Mouse (Mus musculus) hindbrain, embryonic 15.5 days (tissue): ENCODE results near the gene Ift20. TPM values are rescaled to one million over a fixed set of nuclear protein-coding genes. Genes with fewer than 3 reads are reported as not detected.

Experiments
- ATAC-seq: fragments of 200-750 bp; cut with Nextera tagmentation; 2 replicates; pipeline ENCODE4 v1.8.0; 2017; ENCODE audit warnings: low read depth, moderate number of reproducible peaks, moderate TSS enrichment; ENCODE audit not compliant: low FRiP score
- H3K27ac ChIP-seq: fragments of 300-500 bp; sonication (generic); replicated peaks from 2 replicates; pipeline ENCODE4 v1.5.1; 2015; ENCODE audit warnings: mild to moderate bottlenecking, inconsistent platforms
- H3K27me3 ChIP-seq: fragments of 300-500 bp; sonication (generic); 2 replicates; pipeline ENCODE4 v1.6.1; 2015; ENCODE audit warnings: control low read depth, inconsistent platforms
- H3K36me3 ChIP-seq: fragments of 300-500 bp; sonication (generic); 2 replicates; pipeline ENCODE4 v1.6.1; 2015; ENCODE audit warnings: control low read depth, inconsistent platforms
- H3K4me1 ChIP-seq: fragments of 300-500 bp; sonication (generic); replicated peaks from 2 replicates; pipeline ENCODE4 v1.6.1; 2015; ENCODE audit warnings: control low read depth, inconsistent platforms
- H3K4me2 ChIP-seq: fragments of 300-500 bp; sonication (generic); 2 replicates; pipeline ENCODE4 v1.6.1; 2015; ENCODE audit warnings: moderate library complexity, mild to moderate bottlenecking, inconsistent platforms
- H3K4me3 ChIP-seq: fragments of 300-500 bp; sonication (generic); 2 replicates; pipeline ENCODE4 v1.5.1; 2015; ENCODE audit warnings: mild to moderate bottlenecking, inconsistent platforms
- H3K9ac ChIP-seq: fragments of 300-500 bp; sonication (generic); 2 replicates; pipeline ENCODE4 v1.6.1; 2015; ENCODE audit warnings: inconsistent platforms
- H3K9me3 ChIP-seq: fragments of 300-500 bp; sonication (generic); 2 replicates; pipeline ENCODE4 v1.6.1; 2016; ENCODE audit warnings: control low read depth, inconsistent platforms
- WGBS: fragments of 180-500 bp; shearing (Covaris S2); methylation state at CpG from one replicate; pipeline ENCODE4 v1.1.7; 2015; 5-methylcytosine and 5-hydroxymethylcytosine counted together
- polyA plus RNA-seq: library from polyadenylated mRNA; unstranded; fragments of >200 nt; fragmentation: Nextera tagmentation; extraction: Ambion mirVana; gene quantifications from 2 replicates; pipeline ENCODE4 v1.2.1, GENCODE M21; 2015

Ift20 gene
- polyA plus RNA-seq, 1 experiment from 2014 or later: 121 TPM

GRCm38 (mm10) chr11:78502909-78503650 lies 33.1 kb upstream of the Ift20 start, which contains the start of gene Sebox:
TSS of gene Sebox (plus strand) at chr11:78503447.
- 71% methylated on average over 7 of the region's 7 CpGs for WGBS
- Histone ChIP-seq H3K27me3 (0 out of 2 replicates have a peak, but pooled peaks cover 8% of the 10 kb centered on the region), H3K4me3 (no peak within 1 kb of the TSS), H3K4me2 (no peak within 1 kb of the TSS), H3K4me1 (peaks cover 5% of the 10 kb centered on the region), H3K9me3 (no peaks in the 10 kb centered on the region), H3K27ac (no peak within 1 kb of the TSS), H3K36me3 (peaks cover 17% of the 10 kb centered on the region), H3K9ac (no peak within 1 kb of the TSS)
- ATAC-seq: no peak

- Histone ChIP-seq H3K4me2 (no peak overlapping the region), H3K4me1 (no peaks in the 10 kb centered on the region), H3K27ac (no peak overlapping the region), H3K4me3 (no peak overlapping the region), H3K9me3 (no peaks in the 10 kb centered on the region), H3K36me3 (peaks cover 20% of the 10 kb centered on the region), H3K9ac (no peak overlapping the region), H3K27me3 (0 out of 2 replicates have a peak, but pooled peaks cover 3% of the 10 kb centered on the region)
- WGBS: 91% methylated on average over 3 of the region's 3 CpGs
- no peak for ATAC-seq
Observed at GRCm38 (mm10) chr11:78505430-78505829, 30.7 kb upstream of the Ift20 start.

GRCm38 (mm10) chr11:78509148-78509547 lies 27.0 kb upstream of the Ift20 start:
- peaks cover 23% of the 10 kb centered on the region for H3K36me3 ChIP-seq

GRCm38 (mm10) chr11:78512025-78512957 lies 23.9 kb upstream of the Ift20 start, which contains the start of the genes Tmem199 and Poldip2:
TSS of gene Tmem199 (minus strand) at chr11:78512172.
TSS of gene Poldip2 (plus strand) at chr11:78512193.
- Histone ChIP-seq H3K4me3 (peak within 1 kb of the TSS; percentile 74), H3K9me3 (no peaks in the 10 kb centered on the region), H3K9ac (peak within 1 kb of the TSS; percentile 91), H3K36me3 (peaks cover 38% of the 10 kb centered on the region), H3K4me2 (peak within 1 kb of the TSS; percentile 82), H3K27me3 (no peaks in the 10 kb centered on the region), H3K27ac (peak within 1 kb of the TSS; percentile 84), H3K4me1 (peaks cover 22% of the 10 kb centered on the region)
- WGBS: under 1% methylated on average over 63 of the region's 67 CpGs
- peak; percentile 90 for ATAC-seq

More at GRCm38 (mm10) chr11:78509148-78509547, 27.0 kb upstream of the Ift20 start:
- WGBS: 82% methylated on average over 5 of the region's 5 CpGs
- no peak overlapping the region for H3K4me2 ChIP-seq
- H3K9me3 ChIP-seq: no peaks in the 10 kb centered on the region
- no peaks in the 10 kb centered on the region for H3K27me3 ChIP-seq
- H3K4me1 ChIP-seq: peaks cover 22% of the 10 kb centered on the region
- H3K4me3 ChIP-seq: no peak overlapping the region
- no peak for ATAC-seq
- no peak overlapping the region for H3K27ac ChIP-seq
- H3K9ac ChIP-seq: no peak overlapping the region

GRCm38 (mm10) chr11:78513106-78513790 lies 22.9 kb upstream of the Ift20 start:
- H3K4me2 ChIP-seq: peak overlapping the region; percentile 82
- H3K4me3 ChIP-seq: peak overlapping the region; percentile 74
- H3K27me3 ChIP-seq: no peaks in the 10 kb centered on the region
- no peaks in the 10 kb centered on the region for H3K9me3 ChIP-seq
- H3K4me1 ChIP-seq: peaks cover 22% of the 10 kb centered on the region
- H3K36me3 ChIP-seq: peaks cover 38% of the 10 kb centered on the region
- 84% methylated on average over 3 of the region's 3 CpGs for WGBS
- no peak overlapping the region for H3K27ac ChIP-seq
- peak overlapping the region; percentile 91 for H3K9ac ChIP-seq
- ATAC-seq: no peak

- no peaks in the 10 kb centered on the region for H3K27me3 ChIP-seq
- no peak overlapping the region for H3K4me3 ChIP-seq
- no peak overlapping the region for H3K9ac ChIP-seq
- 54% methylated on average over 2 of the region's 2 CpGs for WGBS
- H3K27ac ChIP-seq: no peak overlapping the region
- peaks cover 21% of the 10 kb centered on the region for H3K4me1 ChIP-seq
- peaks cover 59% of the 10 kb centered on the region for H3K36me3 ChIP-seq
- no peak overlapping the region for H3K4me2 ChIP-seq
- no peak for ATAC-seq
- no peaks in the 10 kb centered on the region for H3K9me3 ChIP-seq
Observed at GRCm38 (mm10) chr11:78515549-78516325, 20.4 kb upstream of the Ift20 start.

- ATAC-seq: no peak
- H3K4me2 ChIP-seq: no peak overlapping the region
- no peak overlapping the region for H3K9ac ChIP-seq
- H3K4me1 ChIP-seq: 0 out of 2 replicates have a peak, but pooled peaks cover under 1% of the 10 kb centered on the region
- H3K27ac ChIP-seq: no peak overlapping the region
- H3K27me3 ChIP-seq: no peaks in the 10 kb centered on the region
- no peak overlapping the region for H3K4me3 ChIP-seq
- peaks cover 90% of the 10 kb centered on the region for H3K36me3 ChIP-seq
- WGBS: 86% methylated on average over 10 of the region's 10 CpGs
- no peaks in the 10 kb centered on the region for H3K9me3 ChIP-seq
Observed at GRCm38 (mm10) chr11:78518931-78519330, 17.2 kb upstream of the Ift20 start.

GRCm38 (mm10) chr11:78521880-78522279 lies 14.3 kb upstream of the Ift20 start:
- ATAC-seq: no peak
- H3K27ac ChIP-seq: no peak overlapping the region
- WGBS: 86% methylated on average over 3 of the region's 3 CpGs

GRCm38 (mm10) chr11:78522481-78522997 lies 13.6 kb upstream of the Ift20 start:
- H3K27ac ChIP-seq: 0 out of 2 replicates have a peak overlapping the region, but pooled peaks have one; percentile 20
- no peaks in the 10 kb centered on the region for H3K4me1 ChIP-seq

More at GRCm38 (mm10) chr11:78521880-78522279, 14.3 kb upstream of the Ift20 start:
- H3K27me3 ChIP-seq: no peaks in the 10 kb centered on the region
- no peaks in the 10 kb centered on the region for H3K4me1 ChIP-seq
- H3K9ac ChIP-seq: no peak overlapping the region
- no peak overlapping the region for H3K4me2 ChIP-seq
- peaks cover 92% of the 10 kb centered on the region for H3K36me3 ChIP-seq
- no peak overlapping the region for H3K4me3 ChIP-seq
- H3K9me3 ChIP-seq: no peaks in the 10 kb centered on the region

GRCm38 (mm10) chr11:78523241-78523955 lies 12.8 kb upstream of the Ift20 start:
- Histone ChIP-seq H3K27ac (0 out of 2 replicates have a peak overlapping the region, but pooled peaks have one; percentile 20), H3K9ac (no peak overlapping the region), H3K9me3 (no peaks in the 10 kb centered on the region), H3K36me3 (peaks cover 95% of the 10 kb centered on the region), H3K4me1 (no peaks in the 10 kb centered on the region), H3K4me2 (no peak overlapping the region), H3K4me3 (no peak overlapping the region), H3K27me3 (no peaks in the 10 kb centered on the region)
- WGBS: 65% methylated on average over 9 of the region's 9 CpGs
- ATAC-seq: no peak

More at GRCm38 (mm10) chr11:78522481-78522997, 13.6 kb upstream of the Ift20 start:
- Histone ChIP-seq H3K9ac (no peak overlapping the region), H3K4me3 (no peak overlapping the region), H3K4me2 (no peak overlapping the region), H3K9me3 (no peaks in the 10 kb centered on the region), H3K36me3 (peaks cover 96% of the 10 kb centered on the region), H3K27me3 (no peaks in the 10 kb centered on the region)
- 86% methylated on average over 1 of the region's 1 CpGs for WGBS
- ATAC-seq: no peak
